Mouse (Mus musculus): ENCODE data around the gene Fut8. TPM values are rescaled to one million over a fixed set of nuclear protein-coding genes. Genes with fewer than 3 reads are reported as not detected.

Fut8 gene
- polyA plus RNA-seq, 1 experiment from 2014 or later, result 35.5 TPM

DNA sequence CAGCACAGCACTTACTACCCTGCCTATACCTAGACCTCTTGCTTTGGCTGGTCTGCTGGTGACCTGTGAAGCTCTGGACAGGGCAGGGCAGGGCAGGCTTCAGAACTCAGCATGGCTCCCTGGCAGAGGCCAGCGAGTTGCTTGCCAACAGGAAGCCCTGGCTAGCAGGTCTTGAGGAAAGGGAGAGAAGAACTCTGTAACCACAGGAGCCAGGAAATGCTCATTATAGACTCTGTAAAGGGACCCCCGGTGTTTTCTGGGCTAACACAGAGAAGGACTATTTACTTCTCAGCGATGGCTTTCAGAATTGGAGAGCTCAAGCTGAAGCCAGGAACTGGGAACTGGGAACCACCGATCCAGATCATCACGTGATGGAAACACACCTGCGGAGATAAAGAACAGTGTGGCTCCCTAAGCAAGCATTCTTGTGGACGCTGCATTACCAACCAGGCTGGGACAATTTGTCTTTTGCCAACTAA, 40.8 kb upstream of the Fut8 start:
- ATAC-seq (ENCODE audit: insufficient number of reproducible peaks, insufficient read depth, low FRiP score, low read depth), result no peak
- Histone ChIP-seq H3K36me3 (ENCODE audit: control insufficient read depth, insufficient read depth, low read length) (no peaks in the 10 kb centered on the region), H3K27ac (ENCODE audit: low read length) (no peak overlapping the region), H3K4me3 (ENCODE audit: low read depth, low read length) (no peak overlapping the region), H3K27me3 (ENCODE audit: control insufficient read depth, insufficient read depth, low read length) (no peaks in the 10 kb centered on the region), H3K4me1 (ENCODE audit: control insufficient read depth, insufficient read depth, low read length) (no peaks in the 10 kb centered on the region), H3K4me2 (replicated peaks; ENCODE audit: low read depth, low read length) (no peak overlapping the region), H3K9ac (replicated peaks; ENCODE audit: low read depth, low read length) (no peak overlapping the region), H3K9me3 (ENCODE audit: control insufficient read depth, low read depth, low read length) (no peaks in the 10 kb centered on the region)
- WGBS, result 60% methylated on average over 7 of the region's 7 CpGs

DNA sequence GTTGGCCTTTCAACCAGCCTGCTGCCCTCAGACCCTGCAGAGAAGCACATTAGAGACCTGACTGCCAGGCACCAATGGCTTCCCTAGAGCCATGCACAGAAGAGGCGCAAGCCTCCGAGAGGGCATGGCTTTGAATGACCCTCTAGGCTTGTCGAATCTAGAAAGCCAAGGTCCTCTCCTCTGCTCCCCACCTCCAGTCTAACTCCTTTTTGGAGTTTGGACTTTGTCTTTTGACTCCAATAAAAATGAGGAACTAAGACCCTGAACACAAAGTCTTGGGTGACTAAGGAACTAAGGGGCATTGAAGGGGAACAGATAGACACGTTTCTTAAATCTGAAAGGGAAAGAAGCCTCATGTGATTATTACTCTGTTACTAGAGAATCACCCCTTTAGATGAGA, 39.7 kb upstream of the Fut8 start:
- H3K9me3 ChIP-seq (ENCODE audit: control insufficient read depth, low read depth, low read length), result no peaks in the 10 kb centered on the region
- H3K4me3 ChIP-seq (ENCODE audit: low read depth, low read length), result no peak overlapping the region
- H3K27ac ChIP-seq (ENCODE audit: low read length), result no peak overlapping the region
- no peak for ATAC-seq (ENCODE audit: insufficient number of reproducible peaks, insufficient read depth, low FRiP score, low read depth)
- H3K4me1 ChIP-seq (ENCODE audit: control insufficient read depth, insufficient read depth, low read length), result no peaks in the 10 kb centered on the region
- 89% methylated on average over 4 of the region's 4 CpGs for WGBS
- H3K36me3 ChIP-seq (ENCODE audit: control insufficient read depth, insufficient read depth, low read length), result no peaks in the 10 kb centered on the region
- H3K9ac ChIP-seq (replicated peaks; ENCODE audit: low read depth, low read length), result no peak overlapping the region
- no peak overlapping the region for H3K4me2 ChIP-seq (replicated peaks; ENCODE audit: low read depth, low read length)
- no peaks in the 10 kb centered on the region for H3K27me3 ChIP-seq (ENCODE audit: control insufficient read depth, insufficient read depth, low read length)

- H3K4me3 ChIP-seq (ENCODE audit: low read depth, low read length), result no peak overlapping the region
- no peak for ATAC-seq (ENCODE audit: insufficient number of reproducible peaks, insufficient read depth, low FRiP score, low read depth)
These were observed 36.3 kb upstream of the Fut8 start for GRCm38 (mm10) chr12:77201461-77202143.

GRCm38 (mm10) chr12:77203136-77203535, 34.8 kb upstream of the Fut8 start:
- H3K36me3 ChIP-seq (ENCODE audit: control insufficient read depth, insufficient read depth, low read length), result no peaks in the 10 kb centered on the region
- ATAC-seq (ENCODE audit: insufficient number of reproducible peaks, insufficient read depth, low FRiP score, low read depth), result no peak
- no peak overlapping the region for H3K4me2 ChIP-seq (replicated peaks; ENCODE audit: low read depth, low read length)
- H3K27me3 ChIP-seq (ENCODE audit: control insufficient read depth, insufficient read depth, low read length), result no peaks in the 10 kb centered on the region
- no peak overlapping the region for H3K27ac ChIP-seq (ENCODE audit: low read length)
- no peak overlapping the region for H3K4me3 ChIP-seq (ENCODE audit: low read depth, low read length)
- H3K9me3 ChIP-seq (ENCODE audit: control insufficient read depth, low read depth, low read length), result no peaks in the 10 kb centered on the region
- no peaks in the 10 kb centered on the region for H3K4me1 ChIP-seq (ENCODE audit: control insufficient read depth, insufficient read depth, low read length)
- 89% methylated on average over 4 of the region's 4 CpGs for WGBS
- H3K9ac ChIP-seq (replicated peaks; ENCODE audit: low read depth, low read length), result no peak overlapping the region

More at GRCm38 (mm10) chr12:77201461-77202143, 36.3 kb upstream of the Fut8 start:
- Histone ChIP-seq H3K36me3 (ENCODE audit: control insufficient read depth, insufficient read depth, low read length) (no peaks in the 10 kb centered on the region), H3K9ac (replicated peaks; ENCODE audit: low read depth, low read length) (no peak overlapping the region), H3K4me2 (replicated peaks; ENCODE audit: low read depth, low read length) (no peak overlapping the region), H3K9me3 (ENCODE audit: control insufficient read depth, low read depth, low read length) (no peaks in the 10 kb centered on the region), H3K27ac (ENCODE audit: low read length) (no peak overlapping the region), H3K4me1 (ENCODE audit: control insufficient read depth, insufficient read depth, low read length) (no peaks in the 10 kb centered on the region), H3K27me3 (ENCODE audit: control insufficient read depth, insufficient read depth, low read length) (no peaks in the 10 kb centered on the region)
- 71% methylated on average over 10 of the region's 10 CpGs for WGBS

DNA sequence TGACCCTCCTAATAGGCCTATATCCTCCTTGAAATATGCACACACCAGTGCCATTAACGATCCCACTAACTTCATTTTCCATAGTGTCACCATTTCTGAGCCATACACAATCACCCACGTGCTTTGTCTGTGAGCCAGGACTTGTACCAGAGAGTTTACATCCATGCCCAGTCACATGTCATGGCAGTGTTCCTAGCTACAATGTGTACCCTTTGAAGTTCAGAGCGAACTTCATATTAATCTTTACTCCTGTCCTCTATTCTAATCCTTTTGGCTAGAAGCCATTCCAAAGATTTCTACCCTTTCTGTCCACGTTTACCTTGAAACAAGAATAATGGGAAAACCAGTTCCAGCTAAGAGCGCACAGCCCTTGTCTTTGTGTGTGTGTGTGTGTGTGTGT, 31.1 kb upstream of the Fut8 start:
- no peak for ATAC-seq (ENCODE audit: insufficient number of reproducible peaks, insufficient read depth, low FRiP score, low read depth)
- no peaks in the 10 kb centered on the region for H3K36me3 ChIP-seq (ENCODE audit: control insufficient read depth, insufficient read depth, low read length)

GRCm38 (mm10) chr12:77208056-77208455, 29.9 kb upstream of the Fut8 start:
- Histone ChIP-seq H3K27me3 (ENCODE audit: control insufficient read depth, insufficient read depth, low read length) (no peaks in the 10 kb centered on the region), H3K9me3 (ENCODE audit: control insufficient read depth, low read depth, low read length) (no peaks in the 10 kb centered on the region)
- no peak for ATAC-seq (ENCODE audit: insufficient number of reproducible peaks, insufficient read depth, low FRiP score, low read depth)

More for the DNA sequence above, 31.1 kb upstream of the Fut8 start:
- H3K27ac ChIP-seq (ENCODE audit: low read length), result no peak overlapping the region
- no peak overlapping the region for H3K4me2 ChIP-seq (replicated peaks; ENCODE audit: low read depth, low read length)
- H3K4me3 ChIP-seq (ENCODE audit: low read depth, low read length), result no peak overlapping the region
- no peaks in the 10 kb centered on the region for H3K27me3 ChIP-seq (ENCODE audit: control insufficient read depth, insufficient read depth, low read length)
- H3K9me3 ChIP-seq (ENCODE audit: control insufficient read depth, low read depth, low read length), result no peaks in the 10 kb centered on the region
- no peaks in the 10 kb centered on the region for H3K4me1 ChIP-seq (ENCODE audit: control insufficient read depth, insufficient read depth, low read length)
- WGBS, result 51% methylated on average over 5 of the region's 5 CpGs
- H3K9ac ChIP-seq (replicated peaks; ENCODE audit: low read depth, low read length), result no peak overlapping the region

GRCm38 (mm10) chr12:77208576-77209180, 29.2 kb upstream of the Fut8 start:
- no peak overlapping the region for H3K9ac ChIP-seq (replicated peaks; ENCODE audit: low read depth, low read length)
- WGBS, result 79% methylated on average over 5 of the region's 5 CpGs
- no peaks in the 10 kb centered on the region for H3K4me1 ChIP-seq (ENCODE audit: control insufficient read depth, insufficient read depth, low read length)
- no peak overlapping the region for H3K4me2 ChIP-seq (replicated peaks; ENCODE audit: low read depth, low read length)
- no peaks in the 10 kb centered on the region for H3K36me3 ChIP-seq (ENCODE audit: control insufficient read depth, insufficient read depth, low read length)
- no peaks in the 10 kb centered on the region for H3K9me3 ChIP-seq (ENCODE audit: control insufficient read depth, low read depth, low read length)
- H3K4me3 ChIP-seq (ENCODE audit: low read depth, low read length), result no peak overlapping the region
- no peaks in the 10 kb centered on the region for H3K27me3 ChIP-seq (ENCODE audit: control insufficient read depth, insufficient read depth, low read length)
- no peak for ATAC-seq (ENCODE audit: insufficient number of reproducible peaks, insufficient read depth, low FRiP score, low read depth)
- no peak overlapping the region for H3K27ac ChIP-seq (ENCODE audit: low read length)

More at GRCm38 (mm10) chr12:77208056-77208455, 29.9 kb upstream of the Fut8 start:
- Histone ChIP-seq H3K4me2 (replicated peaks; ENCODE audit: low read depth, low read length) (no peak overlapping the region), H3K27ac (ENCODE audit: low read length) (no peak overlapping the region), H3K9ac (replicated peaks; ENCODE audit: low read depth, low read length) (no peak overlapping the region), H3K36me3 (ENCODE audit: control insufficient read depth, insufficient read depth, low read length) (no peaks in the 10 kb centered on the region), H3K4me1 (ENCODE audit: control insufficient read depth, insufficient read depth, low read length) (no peaks in the 10 kb centered on the region), H3K4me3 (ENCODE audit: low read depth, low read length) (no peak overlapping the region)
- WGBS, result 76% methylated on average over 2 of the region's 2 CpGs

DNA sequence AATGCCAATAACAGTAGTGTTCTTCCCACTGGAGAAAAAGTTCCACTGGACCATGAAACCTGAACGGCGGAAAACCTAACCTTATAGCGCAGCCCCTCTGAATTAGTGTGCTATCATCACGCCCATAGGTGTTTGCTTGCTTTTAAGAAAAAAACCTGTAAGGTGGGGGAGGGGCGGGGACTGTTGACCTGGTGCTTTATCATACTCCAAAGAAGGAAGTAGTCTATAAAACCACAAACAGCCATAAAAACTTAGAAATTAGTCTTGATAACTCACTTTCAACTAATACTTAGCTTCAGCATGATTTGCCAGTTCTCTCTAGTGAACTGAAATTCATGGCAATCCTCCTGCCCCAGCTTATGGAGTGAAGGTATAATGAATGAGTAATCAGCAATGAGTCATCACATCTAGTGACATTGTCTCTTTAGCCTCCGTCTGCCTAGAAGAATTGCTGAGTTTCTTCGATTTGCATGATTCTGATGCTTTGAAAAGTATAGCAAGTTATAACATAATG, 26.2 kb upstream of the Fut8 start:
- Histone ChIP-seq H3K9ac (replicated peaks; ENCODE audit: low read depth, low read length) (no peak overlapping the region), H3K27me3 (ENCODE audit: control insufficient read depth, insufficient read depth, low read length) (no peaks in the 10 kb centered on the region), H3K27ac (ENCODE audit: low read length) (no peak overlapping the region), H3K9me3 (ENCODE audit: control insufficient read depth, low read depth, low read length) (no peaks in the 10 kb centered on the region), H3K36me3 (ENCODE audit: control insufficient read depth, insufficient read depth, low read length) (no peaks in the 10 kb centered on the region), H3K4me3 (ENCODE audit: low read depth, low read length) (no peak overlapping the region), H3K4me1 (ENCODE audit: control insufficient read depth, insufficient read depth, low read length) (no peaks in the 10 kb centered on the region), H3K4me2 (replicated peaks; ENCODE audit: low read depth, low read length) (no peak overlapping the region)
- ATAC-seq (ENCODE audit: insufficient number of reproducible peaks, insufficient read depth, low FRiP score, low read depth), result no peak
- 76% methylated on average over 7 of the region's 7 CpGs for WGBS
